Mouse (Mus musculus) testis, adult 2 months (tissue): ENCODE results near the gene Hoxa13.

ENCODE experiments used
- CTCF ChIP-seq: fragments of 200-500 bp; IDR thresholded peaks from 2 replicates; pipeline ENCODE4 v1.5.1; 2012; ENCODE audit warnings: low read depth, mild to moderate bottlenecking, inconsistent platforms, low read length, moderate library complexity; ENCODE audit not compliant: control insufficient read depth, insufficient read depth, insufficient replicate concordance
- POLR2A ChIP-seq: fragments of 200-500 bp; IDR thresholded peaks from 2 replicates; pipeline ENCODE4 v1.6.1; 2012; ENCODE audit warnings: low read depth, mild to moderate bottlenecking, inconsistent platforms, low read length, moderate library complexity; ENCODE audit not compliant: control insufficient read depth

- TF ChIP-seq CTCF: no peak
- TF ChIP-seq POLR2A: no peak
Measured at GRCm38 (mm10) chr6:52249826-52250225, 10.9 kb downstream of the Hoxa13 start.
